Mouse (Mus musculus) hindbrain, embryonic 10.5 days (tissue): Measurements from ENCODE around the gene Cd248. TPM values are rescaled to one million over a fixed set of nuclear protein-coding genes. Genes with fewer than 3 reads are reported as not detected.

Source experiments
- DNase-seq: peaks from one replicate; pipeline ENCODE4 v3.0.0-alpha.2; 2017; ENCODE audit warnings: low spot score
- H3K27ac ChIP-seq: fragments of 300-500 bp; sonication (generic); 2 replicates; pipeline ENCODE4 v1.5.1; 2016; ENCODE audit warnings: mild to moderate bottlenecking, moderate library complexity
- H3K27me3 ChIP-seq: fragments of 300-500 bp; sonication (generic); 2 replicates; pipeline ENCODE4 v1.6.1; 2016; ENCODE audit warnings: mild to moderate bottlenecking; ENCODE audit not compliant: poor library complexity, insufficient read depth, severe bottlenecking
- H3K36me3 ChIP-seq: fragments of 300-500 bp; sonication (generic); 2 replicates; pipeline ENCODE4 v1.6.1; 2016; ENCODE audit warnings: mild to moderate bottlenecking, moderate library complexity
- H3K4me1 ChIP-seq: fragments of 300-500 bp; sonication (generic); replicated peaks from 2 replicates; pipeline ENCODE4 v1.6.1; 2016; ENCODE audit warnings: mild to moderate bottlenecking
- H3K4me3 ChIP-seq: fragments of 300-500 bp; sonication (generic); 2 replicates; pipeline ENCODE4 v1.5.1; 2016; ENCODE audit warnings: mild to moderate bottlenecking, moderate library complexity
- H3K9me3 ChIP-seq: fragments of 300-500 bp; sonication (generic); 2 replicates; pipeline ENCODE4 v1.6.1; 2016; ENCODE audit warnings: mild to moderate bottlenecking, moderate library complexity
- WGBS: fragments of 180-500 bp; shearing (Covaris S2); methylation state at CpG from one replicate; pipeline ENCODE4 v1.1.7; 2016; 5-methylcytosine and 5-hydroxymethylcytosine counted together
- polyA plus RNA-seq: library from polyadenylated mRNA; unstranded; fragments of >200 nt; fragmentation: Nextera tagmentation; extraction: Ambion mirVana; gene quantifications from 2 replicates; pipeline ENCODE4 v1.2.1, GENCODE M21; 2016

Gene Cd248
- polyA plus RNA-seq, 1 experiment from 2014 or later, result 39.1 TPM

DNA sequence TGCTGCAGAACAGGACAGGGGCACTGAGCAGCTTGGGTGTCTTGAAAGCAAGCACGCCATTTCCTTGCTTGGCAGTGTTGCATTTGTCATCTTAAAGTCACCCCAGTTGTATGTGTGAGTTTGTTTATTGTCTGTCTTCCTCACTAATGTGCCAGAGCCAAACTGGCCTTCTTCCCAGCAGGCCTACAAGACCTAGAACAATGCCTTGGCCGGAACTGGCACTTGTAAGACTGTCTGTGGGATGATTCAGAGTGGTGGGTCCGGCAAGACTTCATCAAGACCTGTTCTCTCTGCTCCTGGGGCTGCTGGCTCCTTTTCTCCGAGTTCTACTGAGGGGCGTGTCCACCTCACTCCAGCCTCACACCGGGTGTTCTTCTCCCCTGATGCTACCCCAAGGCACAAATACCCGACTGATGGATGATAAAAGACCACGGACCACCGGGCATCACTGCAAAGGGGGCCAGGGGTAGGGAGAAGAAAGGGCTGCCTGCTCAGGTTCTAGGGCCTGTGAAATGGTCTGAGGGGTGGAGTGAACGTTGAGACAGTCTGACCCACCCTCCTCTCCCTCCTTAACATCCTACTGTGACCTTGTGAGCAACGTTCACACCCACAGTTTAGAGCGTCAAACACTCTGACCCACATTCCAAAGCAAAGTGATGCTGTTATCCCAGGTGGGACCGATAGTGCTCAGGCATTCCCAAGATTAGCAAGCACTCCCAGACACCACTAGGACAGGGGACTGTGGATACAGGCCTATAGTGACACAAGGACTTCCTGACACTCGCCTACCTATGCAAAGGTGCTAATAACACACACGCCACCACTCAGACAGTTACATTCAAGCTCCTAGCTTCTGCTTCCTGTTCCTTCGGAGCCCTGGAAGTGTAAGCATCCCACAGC, 9.8 kb upstream of the Cd248 start:
- H3K36me3 ChIP-seq, result no peaks in the 10 kb centered on the region
- DNase-seq, result no peak
- H3K27me3 ChIP-seq, result peaks cover 36% of the 10 kb centered on the region
- H3K4me3 ChIP-seq, result no peak overlapping the region
- 22% methylated on average over 16 of the region's 16 CpGs for WGBS
- no peaks in the 10 kb centered on the region for H3K9me3 ChIP-seq
- H3K4me1 ChIP-seq, result peaks cover 63% of the 10 kb centered on the region
- peak overlapping the region; percentile 64 for H3K27ac ChIP-seq

DNA sequence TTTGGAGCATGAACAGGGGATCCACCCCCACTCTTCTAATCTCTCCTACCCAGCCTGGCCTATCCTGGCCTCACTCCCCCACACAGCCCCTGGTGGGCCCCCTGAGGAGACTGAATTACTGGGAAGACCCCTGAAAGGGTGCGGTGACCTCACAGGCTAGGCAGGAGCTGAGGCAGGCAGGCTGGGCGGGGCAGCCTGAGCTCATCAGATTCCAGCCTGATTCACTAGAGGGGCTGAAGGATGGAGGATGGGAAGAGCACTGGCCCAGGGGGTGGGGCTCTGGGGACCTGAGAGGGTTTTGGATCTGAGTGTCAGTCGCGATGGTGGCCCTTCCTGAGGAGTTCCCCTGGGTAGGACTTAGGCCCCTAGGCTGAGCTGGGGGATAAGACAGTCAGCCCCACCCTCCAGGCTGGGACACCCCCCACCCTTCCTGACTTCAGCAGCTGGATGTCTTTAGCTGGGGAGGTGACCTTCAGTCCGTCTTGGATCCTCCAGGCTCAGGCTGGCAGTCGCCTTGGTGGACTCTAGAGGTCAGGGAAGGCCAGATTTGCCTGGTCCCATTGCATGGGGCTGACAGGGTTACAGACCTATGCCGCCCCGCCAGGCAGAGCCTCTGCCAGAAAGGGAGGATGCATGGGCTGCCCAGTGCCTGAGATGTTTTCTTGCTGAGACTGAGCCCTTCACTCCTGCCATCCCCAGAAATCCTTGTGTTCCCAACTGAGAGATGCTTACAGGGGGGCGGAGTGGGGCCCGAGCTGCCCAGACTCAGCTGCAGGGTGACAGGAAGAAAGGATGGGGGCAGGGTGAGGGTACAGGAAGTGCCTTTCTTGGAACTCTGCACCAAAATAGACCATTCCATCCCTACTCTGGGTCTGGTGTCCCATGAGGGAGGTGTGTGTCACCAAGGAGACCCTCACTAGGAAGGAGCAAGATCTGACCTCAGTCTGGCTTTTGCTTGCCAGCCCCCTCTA, 8.8 kb upstream of the Cd248 start:
- Histone ChIP-seq H3K27ac (peak overlapping the region; percentile 64), H3K9me3 (no peaks in the 10 kb centered on the region), H3K4me3 (no peak overlapping the region; the same call in 1 of the 2 replicates), H3K27me3 (peaks cover 27% of the 10 kb centered on the region), H3K36me3 (no peaks in the 10 kb centered on the region), H3K4me1 (peaks cover 59% of the 10 kb centered on the region)
- WGBS, result 10% methylated on average over 10 of the region's 10 CpGs
- DNase-seq, result peak; percentile 20

- WGBS, result 40% methylated on average over 5 of the region's 5 CpGs
- Histone ChIP-seq H3K27me3 (peaks cover 24% of the 10 kb centered on the region), H3K4me3 (no peak overlapping the region), H3K36me3 (no peaks in the 10 kb centered on the region), H3K9me3 (no peaks in the 10 kb centered on the region), H3K27ac (peak overlapping the region; percentile 64), H3K4me1 (peaks cover 72% of the 10 kb centered on the region)
- no peak for DNase-seq
Measured at GRCm38 (mm10) chr19:5060365-5061330, 7.2 kb upstream of the Cd248 start.

DNA sequence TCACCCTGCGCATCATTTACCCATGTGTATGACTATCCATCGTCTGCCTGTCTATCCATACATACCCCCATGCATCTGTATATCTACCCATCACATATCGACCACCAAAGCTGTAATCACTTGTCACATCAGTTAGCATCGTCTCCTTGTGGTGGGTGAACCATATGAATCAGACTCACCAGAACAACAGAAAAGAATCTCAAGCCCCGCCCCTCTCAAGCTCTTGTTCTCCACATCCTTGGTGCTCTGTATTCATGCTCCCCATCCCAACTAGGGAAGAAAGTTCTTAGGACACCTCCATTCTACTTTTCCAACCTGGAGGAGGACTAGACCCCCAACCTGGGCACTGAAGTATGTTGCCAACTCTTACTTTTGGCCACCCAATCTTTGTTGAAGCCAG, 5.8 kb upstream of the Cd248 start:
- H3K27me3 ChIP-seq, result peaks cover 38% of the 10 kb centered on the region
- H3K9me3 ChIP-seq, result no peaks in the 10 kb centered on the region
- no peaks in the 10 kb centered on the region for H3K36me3 ChIP-seq
- no peak overlapping the region for H3K27ac ChIP-seq
- peaks cover 65% of the 10 kb centered on the region for H3K4me1 ChIP-seq
- no peak overlapping the region for H3K4me3 ChIP-seq
- WGBS, result 88% methylated on average over 5 of the region's 5 CpGs
- no peak for DNase-seq

GRCm38 (mm10) chr19:5062446-5062845, 5.4 kb upstream of the Cd248 start:
- Histone ChIP-seq H3K4me1 (peaks cover 67% of the 10 kb centered on the region), H3K27me3 (peaks cover 41% of the 10 kb centered on the region)
- WGBS, result 70% methylated on average over 6 of the region's 6 CpGs

DNA sequence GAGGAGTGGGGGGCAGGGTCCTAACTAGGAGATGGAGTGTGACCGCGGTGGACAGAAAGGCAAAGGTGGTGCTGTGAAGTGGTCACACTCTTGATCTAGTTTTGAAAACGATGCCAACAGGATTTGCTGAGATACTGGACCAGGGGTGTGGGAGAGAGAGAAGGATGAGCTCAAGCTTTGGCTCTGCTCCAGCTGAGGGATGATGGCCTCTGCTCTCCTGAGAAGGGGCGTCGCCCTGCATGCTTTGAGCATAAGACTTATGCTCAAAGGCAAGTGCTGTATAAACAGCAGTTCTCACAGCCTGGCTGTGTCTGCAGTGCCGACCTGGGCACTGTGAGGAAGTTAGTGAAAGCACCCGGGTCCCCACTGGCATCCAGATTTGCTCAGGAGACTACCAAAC, 2.8 kb upstream of the Cd248 start:
- H3K4me1 ChIP-seq, result peaks cover 69% of the 10 kb centered on the region
- H3K27me3 ChIP-seq, result peaks cover 57% of the 10 kb centered on the region
- H3K4me3 ChIP-seq, result no peak overlapping the region
- WGBS, result 75% methylated on average over 7 of the region's 7 CpGs
- H3K9me3 ChIP-seq, result no peaks in the 10 kb centered on the region
- no peaks in the 10 kb centered on the region for H3K36me3 ChIP-seq
- H3K27ac ChIP-seq, result peak overlapping the region; percentile 54
- no peak for DNase-seq

More at GRCm38 (mm10) chr19:5062446-5062845, 5.4 kb upstream of the Cd248 start:
- no peak for DNase-seq
- Histone ChIP-seq H3K36me3 (no peaks in the 10 kb centered on the region), H3K4me3 (no peak overlapping the region), H3K9me3 (no peaks in the 10 kb centered on the region), H3K27ac (0 out of 2 replicates have a peak overlapping the region, but pooled peaks have one; percentile 13)

- peaks cover 69% of the 10 kb centered on the region for H3K27me3 ChIP-seq
- peaks cover 75% of the 10 kb centered on the region for H3K4me1 ChIP-seq
- H3K9me3 ChIP-seq, result no peaks in the 10 kb centered on the region
- peak overlapping the region; percentile 88 for H3K27ac ChIP-seq
- no peaks in the 10 kb centered on the region for H3K36me3 ChIP-seq
- H3K4me3 ChIP-seq, result peak overlapping the region; percentile 61
- WGBS, result 15% methylated on average over 15 of the region's 15 CpGs
- DNase-seq, result no peak
Measured at GRCm38 (mm10) chr19:5067040-5067799, 658 bp upstream of the Cd248 start.

GRCm38 (mm10) chr19:5068570-5069234, 824 bp downstream of the Cd248 start:
- Histone ChIP-seq H3K36me3 (no peaks in the 10 kb centered on the region), H3K27ac (peak overlapping the region; percentile 88), H3K27me3 (peaks cover 71% of the 10 kb centered on the region), H3K4me3 (peak overlapping the region; percentile 61), H3K9me3 (no peaks in the 10 kb centered on the region), H3K4me1 (peaks cover 76% of the 10 kb centered on the region)
- DNase-seq, result no peak
- WGBS, result 38% methylated on average over 21 of the region's 21 CpGs

- H3K27ac ChIP-seq, result peak overlapping the region; percentile 90; the same call in 1 of the 2 replicates
- H3K4me3 ChIP-seq, result peak overlapping the region; percentile 61
- no peak for DNase-seq
- peaks cover 79% of the 10 kb centered on the region for H3K27me3 ChIP-seq
- H3K9me3 ChIP-seq, result no peaks in the 10 kb centered on the region
- no peaks in the 10 kb centered on the region for H3K36me3 ChIP-seq
- H3K4me1 ChIP-seq, result peaks cover 74% of the 10 kb centered on the region
- 83% methylated on average over 5 of the region's 5 CpGs for WGBS
Measured at GRCm38 (mm10) chr19:5069486-5069885, 1.6 kb downstream of the Cd248 start.

- Histone ChIP-seq H3K4me1 (peaks cover 69% of the 10 kb centered on the region), H3K4me3 (peak overlapping the region; percentile 61; the same call in 1 of the 2 replicates), H3K36me3 (no peaks in the 10 kb centered on the region), H3K27ac (peak overlapping the region; percentile 90), H3K27me3 (peaks cover 80% of the 10 kb centered on the region), H3K9me3 (no peaks in the 10 kb centered on the region)
- no peak for DNase-seq
- WGBS, result 82% methylated on average over 7 of the region's 7 CpGs
Measured at GRCm38 (mm10) chr19:5069978-5070377, 2.1 kb downstream of the Cd248 start.

DNA sequence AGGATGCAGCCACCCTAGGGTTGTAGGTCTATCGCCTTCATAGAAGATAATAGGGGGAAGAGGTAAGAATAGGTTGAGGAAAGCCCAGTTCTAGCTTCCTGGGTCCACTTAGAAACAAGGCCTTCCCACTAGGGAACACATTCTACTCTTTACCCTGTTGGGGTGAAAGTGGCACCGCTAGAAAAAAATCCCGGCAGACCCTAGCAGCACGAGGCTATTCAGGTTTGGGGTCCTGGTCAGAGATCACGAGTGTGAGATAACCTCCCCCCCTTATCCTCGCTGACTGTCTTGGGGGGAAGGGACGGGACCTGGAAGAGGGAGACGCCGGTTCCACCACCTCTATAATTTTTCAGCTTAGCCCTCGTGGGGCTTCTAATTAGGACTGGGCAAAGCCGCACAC, 3.2 kb downstream of the Cd248 start:
- peak overlapping the region; percentile 61 for H3K4me3 ChIP-seq
- peak overlapping the region; percentile 90 for H3K27ac ChIP-seq
- H3K4me1 ChIP-seq, result peaks cover 64% of the 10 kb centered on the region
- H3K27me3 ChIP-seq, result peaks cover 69% of the 10 kb centered on the region
- no peaks in the 10 kb centered on the region for H3K9me3 ChIP-seq
- H3K36me3 ChIP-seq, result no peaks in the 10 kb centered on the region
- 6% methylated on average over 11 of the region's 11 CpGs for WGBS
- no peak for DNase-seq
